Mouse (Mus musculus) MEL (cell line): ENCODE data around the gene Calm4.

ENCODE experiments used
- CHD2 ChIP-seq: IDR thresholded peaks from 2 replicates; pipeline ENCODE4 v1.6.1; 2011; ENCODE audit warnings: low read length, improper control_type of control experiment
- CTCF ChIP-seq, 3 experiments: IDR thresholded peaks in 2 of 3; conservative IDR thresholded peaks in 1 of 3; 2 replicates each; pipeline ENCODE4 v1.5.1; 2011 to 2012; ENCODE audit warnings: low read length in 3 of 3, low read depth in 2 of 3, mild to moderate bottlenecking in 2 of 3, improper control_type of control experiment in 1 of 3, inconsistent platforms in 1 of 3, mixed read lengths in 1 of 3, moderate library complexity in 1 of 3; ENCODE audit not compliant: control insufficient read depth in 1 of 3, insufficient read depth in 1 of 3, poor library complexity in 1 of 3, severe bottlenecking in 1 of 3
- EP300 ChIP-seq, 2 experiments: IDR thresholded peaks; 2 replicates each; pipeline ENCODE4 v1.6.1; 2011; ENCODE audit warnings: improper control_type of control experiment in 2 of 2, low read length in 2 of 2, low read depth in 1 of 2, mild to moderate bottlenecking in 1 of 2
- GATA1 ChIP-seq: IDR thresholded peaks from 2 replicates; pipeline ENCODE4 v1.6.1; 2011; ENCODE audit warnings: low read depth, low read length, improper control_type of control experiment
- HCFC1 ChIP-seq: IDR thresholded peaks from 2 replicates; pipeline ENCODE4 v1.6.1; 2012; ENCODE audit warnings: low read depth, mild to moderate bottlenecking, inconsistent platforms, low read length, improper control_type of control experiment, moderate library complexity
- MAX ChIP-seq: IDR thresholded peaks from 2 replicates; pipeline ENCODE4 v1.6.1; 2011; ENCODE audit warnings: low read length, improper control_type of control experiment
- POLR2A ChIP-seq, 2 experiments: IDR thresholded peaks; 2 replicates each; pipeline ENCODE4 v1.6.1; 2011 to 2012; ENCODE audit warnings: low read length in 2 of 2, mild to moderate bottlenecking in 2 of 2, control low read depth in 1 of 2, improper control_type of control experiment in 1 of 2, low read depth in 1 of 2, moderate library complexity in 1 of 2; ENCODE audit not compliant: control insufficient read depth in 1 of 2, insufficient read depth in 1 of 2, poor library complexity in 1 of 2
- POLR2AphosphoS2 ChIP-seq: IDR thresholded peaks from 2 replicates; pipeline ENCODE4 v1.6.1; 2011; ENCODE audit warnings: low read length, improper control_type of control experiment
- SIN3A ChIP-seq: IDR thresholded peaks from 2 replicates; pipeline ENCODE4 v1.6.1; 2012; ENCODE audit warnings: low read length, improper control_type of control experiment, inconsistent platforms
- ZMIZ1 ChIP-seq: IDR thresholded peaks from 2 replicates; pipeline ENCODE4 v1.6.1; 2012; ENCODE audit warnings: low read depth, mild to moderate bottlenecking, inconsistent platforms, low read length, improper control_type of control experiment, moderate library complexity

DNA sequence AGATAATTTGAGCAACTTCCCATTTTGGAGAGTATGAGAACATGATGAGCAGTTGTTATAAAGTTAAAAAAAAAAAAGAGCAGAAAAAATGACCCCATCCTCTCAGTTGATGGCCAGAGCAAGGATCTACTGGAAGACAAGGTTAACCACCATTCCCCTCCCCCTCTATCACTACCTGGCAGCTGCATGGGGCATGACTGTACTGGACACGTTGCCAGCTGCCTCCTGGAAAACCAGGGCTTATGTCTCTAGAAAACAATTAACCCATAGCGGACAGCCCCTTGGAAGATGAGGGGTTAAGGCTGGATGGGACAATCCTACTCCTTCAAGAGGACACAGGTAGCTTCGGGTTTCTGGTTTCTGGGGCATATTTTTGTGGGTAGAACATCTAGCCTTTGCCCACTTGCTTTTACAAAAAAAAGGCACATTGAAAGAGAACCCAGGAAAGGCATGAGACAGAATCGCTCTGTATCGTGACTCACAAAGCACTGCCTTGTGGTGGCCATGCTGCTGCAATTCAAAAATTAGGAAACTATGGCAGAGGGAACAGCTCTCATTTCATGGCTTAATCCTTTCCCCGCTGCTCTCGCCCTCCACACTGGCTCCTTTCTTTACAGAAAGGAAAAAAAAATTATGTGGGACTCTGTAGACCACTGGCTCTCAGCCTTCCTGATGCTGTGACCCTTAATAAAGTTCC lies 30.3 kb upstream of the Calm4 start:
- TF ChIP-seq POLR2AphosphoS2 (no peak), POLR2A (IDR thresholded peaks at IDR 0.05; ENCODE audit: control insufficient read depth in 1 of 2, insufficient read depth in 1 of 2, low read depth in 1 of 2, low read length in 2 of 2, poor library complexity in 1 of 2) (no peak), GATA1 (no peak), MAX (no peak), CTCF (IDR thresholded peaks at IDR 0.05 in 2 of 3, conservative IDR thresholded peaks at IDR 0.05 in 1 of 3; ENCODE audit: control insufficient read depth in 1 of 3, insufficient read depth in 1 of 3, low read depth in 2 of 3, low read length in 3 of 3, poor library complexity in 1 of 3, severe bottlenecking in 1 of 3) (no peak), ZMIZ1 (no peak), HCFC1 (no peak), EP300 (IDR thresholded peaks at IDR 0.05; ENCODE audit: low read depth in 1 of 2, low read length in 2 of 2) (no peak), CHD2 (no peak), SIN3A (no peak)
